Mouse (Mus musculus): ENCODE results near the gene Elp6. TPM values are rescaled to one million over a fixed set of nuclear protein-coding genes. Genes with fewer than 3 reads are reported as not detected.

The Elp6 gene
- polyA plus RNA-seq, 1 experiment: 26.0 TPM

GRCm38 (mm10) chr9:110366746-110367145 lies 61.8 kb downstream of the Elp6 start:
- Histone ChIP-seq H3K79me3 (ENCODE audit: low read depth) (no peaks in the 10 kb centered on the region), H3K36me3 (ENCODE audit: control insufficient read depth, insufficient read depth) (peaks cover 3% of the 10 kb centered on the region), H3K4me3 (ENCODE audit: insufficient read depth, poor library complexity, severe bottlenecking) (no peak overlapping the region), H3K79me2 (ENCODE audit: control insufficient read depth, insufficient read depth) (no peaks in the 10 kb centered on the region), H3ac (ENCODE audit: control insufficient read depth, insufficient read length, low read depth) (no peak overlapping the region), H3K27me3 (ENCODE audit: control insufficient read depth, insufficient read depth, insufficient read length) (no peaks in the 10 kb centered on the region)
- TF ChIP-seq CTCF (IDR thresholded peaks at IDR 0.05; ENCODE audit: control insufficient read depth, insufficient read depth, insufficient read length) (no peak), CEBPB (IDR thresholded peaks at IDR 0.05; ENCODE audit: low read depth) (peak; percentile 37)

- Histone ChIP-seq H3K79me2 (ENCODE audit: control insufficient read depth, insufficient read depth) (no peaks in the 10 kb centered on the region), H3K36me3 (ENCODE audit: control insufficient read depth, insufficient read depth) (peaks cover 12% of the 10 kb centered on the region), H3K79me3 (ENCODE audit: low read depth) (no peaks in the 10 kb centered on the region), H3ac (ENCODE audit: control insufficient read depth, insufficient read length, low read depth) (no peak overlapping the region), H3K27me3 (ENCODE audit: control insufficient read depth, insufficient read depth, insufficient read length) (no peaks in the 10 kb centered on the region), H3K4me3 (ENCODE audit: insufficient read depth, poor library complexity, severe bottlenecking) (no peak overlapping the region)
- no peak for TF ChIP-seq USF1 (IDR thresholded peaks at IDR 0.05; ENCODE audit: low read depth)
- no peak for TF ChIP-seq MYOD1 (IDR thresholded peaks at IDR 0.05; ENCODE audit: control insufficient read depth, insufficient read length, low read depth)
- TF ChIP-seq CTCF (IDR thresholded peaks at IDR 0.05; ENCODE audit: control insufficient read depth, insufficient read depth, insufficient read length): no peak
- TF ChIP-seq FOSL1 (IDR thresholded peaks at IDR 0.05; ENCODE audit: insufficient read depth, low read length, poor library complexity, severe bottlenecking): no peak
- no peak for TF ChIP-seq MYOG (IDR thresholded peaks at IDR 0.05; ENCODE audit: control insufficient read depth, extremely low read depth, insufficient read length)
- no peak for TF ChIP-seq CEBPB (IDR thresholded peaks at IDR 0.05; ENCODE audit: low read depth)
Measured at GRCm38 (mm10) chr9:110369860-110370259, 64.9 kb downstream of the Elp6 start.

Small RNA genes lying within 50 kb of the gene (microRNA-seq; reads per million reads assigned to microRNA genes)
- 38.8 reads per million, percentile 68 among the genes with 10 or more reads in this experiment for gene Mir6236 (ENCODE audit: borderline microRNAs expressed)

Other genes starting within 250 kb of the Elp6 start
- gene Smarcc1, start 187.5 kb upstream of the Elp6 start, polyA plus RNA-seq (2012; fragmentation: generic; extraction: Trizol): 50.7 TPM
- 93.2 TPM for gene Dhx30, start 187.3 kb upstream of the Elp6 start, polyA plus RNA-seq (2012; fragmentation: generic; extraction: Trizol)
- gene Cspg5, start 61.4 kb upstream of the Elp6 start, polyA plus RNA-seq (2012; fragmentation: generic; extraction: Trizol): 0.12 TPM
- 57.4 TPM for gene Scap, start 28.1 kb downstream of the Elp6 start, polyA plus RNA-seq (2012; fragmentation: generic; extraction: Trizol)
- 32.4 TPM for gene Ptpn23, start 103.0 kb downstream of the Elp6 start, polyA plus RNA-seq (2012; fragmentation: generic; extraction: Trizol)
- 0.02 TPM for gene Ngp, start 114.6 kb downstream of the Elp6 start, polyA plus RNA-seq (2012; fragmentation: generic; extraction: Trizol)
- 10.6 TPM for gene Klhl18, start 171.5 kb downstream of the Elp6 start, polyA plus RNA-seq (2012; fragmentation: generic; extraction: Trizol)
- gene Kif9, start 171.8 kb downstream of the Elp6 start, polyA plus RNA-seq (2012; fragmentation: generic; extraction: Trizol): 0.09 TPM
- 12.0 TPM for gene Setd2, start 227.4 kb downstream of the Elp6 start, polyA plus RNA-seq (2012; fragmentation: generic; extraction: Trizol)

Measured in C2C12 (cell line).